Mouse (Mus musculus) forebrain, embryonic 14.5 days (tissue): ENCODE measurements around the gene Psrc1. TPM values are rescaled to one million over a fixed set of nuclear protein-coding genes. Genes with fewer than 3 reads are reported as not detected.
A peak's percentile ranks its signal among the peaks of the same experiment; 100 is the strongest.

Experiments used
- ATAC-seq: fragments of 200-750 bp; cut with Nextera tagmentation; 2 replicates; pipeline ENCODE4 v1.8.0; 2017; ENCODE audit warnings: mild to moderate bottlenecking, moderate library complexity
- DNase-seq: peaks from one replicate; pipeline ENCODE4 v3.0.0-alpha.2; 2015; ENCODE audit warnings: low spot score
- H3K27ac ChIP-seq: fragments of 300-500 bp; sonication (generic); 2 replicates; pipeline ENCODE4 v1.5.1; 2014; ENCODE audit warnings: low read depth, mild to moderate bottlenecking, control low read depth, low read length, moderate library complexity
- H3K27me3 ChIP-seq: fragments of 300-500 bp; sonication (generic); replicated peaks from 2 replicates; pipeline ENCODE4 v1.6.1; 2014; ENCODE audit warnings: low read length, control low read depth, mixed read lengths; ENCODE audit not compliant: control insufficient read depth, insufficient read depth
- H3K36me3 ChIP-seq: fragments of 300-500 bp; sonication (generic); 2 replicates; pipeline ENCODE4 v1.6.1; 2014; ENCODE audit warnings: low read length, control low read depth; ENCODE audit not compliant: control insufficient read depth, insufficient read depth
- H3K4me1 ChIP-seq: fragments of 300-500 bp; sonication (generic); 2 replicates; pipeline ENCODE4 v1.6.1; 2014; ENCODE audit warnings: antibody characterized with exemption, low read length, control low read depth; ENCODE audit not compliant: control insufficient read depth, insufficient read depth
- H3K4me2 ChIP-seq: fragments of 300-500 bp; sonication (generic); 2 replicates; pipeline ENCODE4 v1.6.1; 2014; ENCODE audit warnings: mild to moderate bottlenecking, control low read depth, low read length
- H3K4me3 ChIP-seq: fragments of 300-500 bp; sonication (generic); 2 replicates; pipeline ENCODE4 v1.5.1; 2014; ENCODE audit warnings: low read depth, low read length, control low read depth
- H3K9ac ChIP-seq: fragments of 300-500 bp; sonication (generic); 2 replicates; pipeline ENCODE4 v1.6.1; 2014; ENCODE audit warnings: mild to moderate bottlenecking, low read length, control low read depth, moderate library complexity
- H3K9me3 ChIP-seq: fragments of 300-500 bp; sonication (generic); replicated peaks from 2 replicates; pipeline ENCODE4 v1.6.1; 2016; ENCODE audit warnings: low read length, control low read depth, mixed read lengths; ENCODE audit not compliant: control insufficient read depth
- WGBS: fragments of 180-500 bp; shearing (Covaris S2); extraction: QIAGEN DNeasy Blood & Tissue Kit; methylation state at CpG from one replicate; pipeline ENCODE4 v1.1.7; 2014; 5-methylcytosine and 5-hydroxymethylcytosine counted together
- polyA plus RNA-seq: library from polyadenylated mRNA; unstranded; fragments of >200 nt; fragmentation: Nextera tagmentation; extraction: Ambion mirVana; gene quantifications from 2 replicates; pipeline ENCODE4 v1.2.1, GENCODE M21; 2014

Gene Psrc1
- polyA plus RNA-seq, 1 experiment from 2014 or later, result 42.0 TPM

DNA sequence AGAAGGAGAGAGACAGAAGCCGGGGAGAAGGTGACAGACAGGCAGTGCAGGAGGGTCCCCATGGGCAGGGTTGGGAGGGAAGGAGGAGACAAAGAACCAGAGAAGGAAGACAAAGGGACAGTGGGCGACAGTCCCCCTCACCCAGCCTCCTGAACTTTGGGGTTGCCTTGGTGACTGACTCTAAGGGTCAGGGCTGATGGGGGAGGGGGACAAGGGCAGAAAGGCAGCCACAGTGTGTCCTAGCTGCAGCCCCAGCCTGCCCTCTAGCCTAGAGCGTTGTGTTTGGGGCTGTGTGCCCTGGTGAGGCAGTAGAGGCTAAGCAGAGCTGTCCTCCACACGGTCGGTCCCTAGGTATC is 26.7 kb downstream of the Psrc1 start:
- Histone ChIP-seq H3K27me3 (no peaks in the 10 kb centered on the region), H3K27ac (peak overlapping the region; percentile 99), H3K4me2 (peak overlapping the region; percentile 88), H3K4me1 (peaks cover 48% of the 10 kb centered on the region), H3K36me3 (peaks cover 65% of the 10 kb centered on the region), H3K9me3 (peaks cover 7% of the 10 kb centered on the region), H3K9ac (peak overlapping the region; percentile 80), H3K4me3 (peak overlapping the region; percentile 38)
- DNase-seq (peak; percentile 71), ATAC-seq (peak; percentile 33)
- 5% methylated on average over 5 of the region's 5 CpGs for WGBS

DNA sequence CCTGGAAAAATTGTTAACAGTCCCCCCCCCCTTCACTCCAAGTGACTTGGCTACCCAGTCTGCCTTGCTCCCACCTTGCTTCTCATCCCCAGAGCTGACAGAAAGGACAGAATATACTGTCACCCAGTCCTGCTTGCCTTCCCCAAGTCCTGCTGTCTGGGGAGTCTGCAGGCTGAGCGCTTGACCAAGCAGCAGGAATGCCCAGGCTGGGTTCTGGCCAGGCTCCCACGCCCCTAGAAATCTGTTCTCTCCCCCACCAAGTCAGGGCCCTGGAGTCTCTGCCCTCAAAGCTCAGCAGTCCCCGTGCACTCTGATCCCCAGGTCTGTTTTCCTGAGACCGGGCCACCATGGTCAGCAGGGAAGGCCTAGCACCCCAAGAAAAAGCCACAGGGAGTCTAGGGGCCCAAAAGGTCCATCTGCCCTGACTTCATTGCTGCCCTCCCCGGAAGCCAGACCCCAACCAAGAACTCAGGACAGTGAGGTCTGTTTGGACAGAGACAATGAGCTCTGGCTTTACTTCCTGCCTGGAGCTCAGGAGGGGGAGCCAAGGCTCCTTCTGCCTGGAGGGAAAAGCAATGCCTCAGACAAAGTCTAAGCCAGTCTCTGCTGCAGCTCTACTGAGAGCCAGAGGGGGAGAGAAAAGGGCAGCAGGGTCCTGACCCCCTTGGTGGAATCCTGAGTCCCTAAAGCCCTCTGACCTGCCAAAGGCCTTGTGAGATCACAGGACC is 27.6 kb downstream of the Psrc1 start:
- DNase-seq (no peak), ATAC-seq (peak; percentile 16)
- H3K27ac ChIP-seq, result peak overlapping the region; percentile 99
- WGBS, result 14% methylated on average over 5 of the region's 5 CpGs
- H3K4me1 ChIP-seq, result peaks cover 43% of the 10 kb centered on the region
- H3K27me3 ChIP-seq, result no peaks in the 10 kb centered on the region
- H3K9ac ChIP-seq, result peak overlapping the region; percentile 80
- H3K9me3 ChIP-seq, result peaks cover 7% of the 10 kb centered on the region
- peak overlapping the region; percentile 88 for H3K4me2 ChIP-seq
- peak overlapping the region; percentile 38 for H3K4me3 ChIP-seq
- H3K36me3 ChIP-seq, result peaks cover 60% of the 10 kb centered on the region

DNA sequence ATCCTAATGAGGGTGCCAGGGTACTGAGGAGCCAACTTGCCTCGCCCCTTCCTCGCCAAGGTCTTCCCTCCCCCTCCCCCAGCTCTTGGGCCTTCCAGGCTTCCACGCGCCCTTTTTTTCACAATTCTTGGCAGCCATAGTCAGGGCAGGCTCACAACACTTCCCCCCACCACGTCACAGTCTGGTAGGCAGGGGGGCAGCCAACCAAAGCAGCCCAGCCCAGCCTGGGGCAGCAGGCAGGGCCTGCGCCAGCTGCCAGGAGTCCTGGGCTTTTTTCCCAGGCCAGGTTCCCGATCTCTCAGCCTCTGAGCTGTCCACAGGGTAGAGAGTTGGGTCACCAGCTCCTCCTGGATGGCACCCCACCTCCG is 28.1 kb downstream of the Psrc1 start:
- Histone ChIP-seq H3K4me1 (peaks cover 39% of the 10 kb centered on the region), H3K27ac (peak overlapping the region; percentile 99), H3K9me3 (peaks cover 7% of the 10 kb centered on the region), H3K36me3 (peaks cover 55% of the 10 kb centered on the region), H3K27me3 (no peaks in the 10 kb centered on the region), H3K4me3 (peak overlapping the region; percentile 38), H3K9ac (peak overlapping the region; percentile 80), H3K4me2 (peak overlapping the region; percentile 88)
- DNase-seq (peak; percentile 92), ATAC-seq (peak; percentile 68)
- WGBS, result 15% methylated on average over 8 of the region's 8 CpGs

- WGBS, result 98% methylated on average over 35 of the region's 35 CpGs
- H3K27me3 ChIP-seq, result no peaks in the 10 kb centered on the region
- no peak overlapping the region for H3K27ac ChIP-seq
- ATAC-seq (no peak), DNase-seq (no peak)
- peaks cover 39% of the 10 kb centered on the region for H3K4me1 ChIP-seq
- H3K4me2 ChIP-seq, result no peak overlapping the region
- H3K9ac ChIP-seq, result no peak overlapping the region
- H3K4me3 ChIP-seq, result no peak overlapping the region
- peaks cover 7% of the 10 kb centered on the region for H3K9me3 ChIP-seq
- peaks cover 37% of the 10 kb centered on the region for H3K36me3 ChIP-seq
Measured at GRCm38 (mm10) chr3:108413634-108414360, 30.2 kb downstream of the Psrc1 start.

DNA sequence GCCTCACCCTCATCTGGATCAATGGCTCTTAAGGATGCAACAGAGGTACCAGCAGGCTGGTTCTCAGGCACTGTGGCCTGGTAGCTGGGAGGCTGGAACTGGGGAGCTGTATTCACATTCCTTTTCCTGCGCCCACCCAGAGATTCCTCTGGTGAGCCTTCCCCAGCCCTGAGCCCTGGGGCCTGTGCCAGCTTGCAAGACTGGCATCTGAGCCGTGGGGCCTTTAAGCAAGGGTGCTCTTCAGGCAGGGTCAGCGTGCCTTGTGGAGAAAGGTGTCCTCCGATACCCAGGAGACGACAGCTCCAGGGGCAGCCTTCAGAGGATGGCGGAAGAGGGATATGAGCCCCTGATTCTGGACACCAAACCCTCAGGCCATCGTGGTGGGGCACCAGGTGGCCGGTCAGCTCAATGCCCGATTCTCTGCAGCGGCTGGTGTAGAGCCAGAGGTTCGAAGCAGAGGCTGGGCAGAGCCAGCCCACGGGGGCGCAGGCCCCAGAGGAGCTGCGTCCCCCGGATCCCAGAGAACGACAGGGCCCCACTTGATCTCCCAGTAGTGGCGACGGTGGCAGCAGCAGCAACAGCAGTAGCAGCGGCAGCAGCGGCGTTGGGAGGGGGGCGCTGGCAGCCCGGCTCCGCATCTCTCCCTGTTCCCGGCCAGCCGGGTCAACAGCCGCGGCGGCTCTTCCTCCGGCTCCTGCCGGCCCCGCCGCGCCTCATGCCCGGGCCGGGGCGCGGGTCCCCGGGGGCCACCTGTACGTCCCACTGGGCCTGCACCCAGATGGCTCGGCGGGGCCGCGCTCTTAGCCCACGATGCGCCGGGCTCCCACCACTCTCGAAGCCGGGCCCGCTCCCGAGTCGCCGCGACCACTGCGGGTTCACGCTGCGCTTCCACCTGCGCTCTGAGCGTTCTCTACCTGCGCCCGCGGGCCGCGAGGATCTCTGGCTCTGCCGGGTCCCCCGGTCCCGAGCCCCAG is 31.5 kb downstream of the Psrc1 start, which contains the start of gene Celsr2:
Gene Celsr2, minus strand, starts transcription at position 696 of the 974 bp plus-strand sequence.
- 3% methylated on average over 61 of the region's 67 CpGs for WGBS
- DNase-seq (peak; percentile 56), ATAC-seq (peak; percentile 42)
- Histone ChIP-seq H3K27me3 (no peaks in the 10 kb centered on the region), H3K27ac (peak within 1 kb of the TSS; percentile 94), H3K4me3 (peak within 1 kb of the TSS; percentile 95), H3K9me3 (peaks cover 7% of the 10 kb centered on the region), H3K9ac (peak within 1 kb of the TSS; percentile 98), H3K4me2 (peak within 1 kb of the TSS; percentile 86), H3K4me1 (peaks cover 29% of the 10 kb centered on the region), H3K36me3 (peaks cover 29% of the 10 kb centered on the region)

DNA sequence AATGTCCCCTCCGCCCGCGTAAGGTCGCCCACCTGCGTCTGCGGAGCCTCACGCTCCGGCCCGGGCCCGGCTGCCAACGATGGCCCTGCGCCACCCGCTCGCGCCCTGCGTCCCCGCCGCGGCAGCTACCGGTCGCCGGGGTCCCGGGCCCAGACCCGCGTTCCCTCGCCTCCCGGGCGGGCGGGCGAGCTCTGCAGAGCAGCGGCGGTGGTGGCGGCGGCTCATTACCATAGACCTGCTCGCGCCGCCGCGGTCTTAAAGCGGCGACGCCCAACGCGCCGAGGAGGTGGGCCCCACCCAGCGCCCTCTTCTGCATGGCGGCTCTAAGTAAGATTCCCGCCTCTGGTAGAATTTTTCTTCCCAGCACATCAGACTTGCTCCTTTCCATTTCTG is 32.2 kb downstream of the Psrc1 start:
- H3K27me3 ChIP-seq, result no peaks in the 10 kb centered on the region
- under 1% methylated on average over 47 of the region's 48 CpGs for WGBS
- H3K4me2 ChIP-seq, result peak overlapping the region; percentile 86
- H3K9me3 ChIP-seq, result peaks cover 7% of the 10 kb centered on the region
- H3K4me1 ChIP-seq, result peaks cover 23% of the 10 kb centered on the region
- H3K27ac ChIP-seq, result peak overlapping the region; percentile 94
- H3K9ac ChIP-seq, result peak overlapping the region; percentile 98
- H3K4me3 ChIP-seq, result peak overlapping the region; percentile 95
- ATAC-seq, result peak; percentile 91
- H3K36me3 ChIP-seq, result peaks cover 29% of the 10 kb centered on the region
- peak; percentile 95 for DNase-seq

- peak overlapping the region; percentile 39 for H3K4me2 ChIP-seq
- peak overlapping the region; percentile 65; the same call in 1 of the 2 replicates for H3K27ac ChIP-seq
- WGBS, result 32% methylated on average over 6 of the region's 6 CpGs
- peak overlapping the region; percentile 21 for H3K9ac ChIP-seq
- H3K36me3 ChIP-seq, result peaks cover 29% of the 10 kb centered on the region
- no peaks in the 10 kb centered on the region for H3K27me3 ChIP-seq
- DNase-seq (peak; percentile 51), ATAC-seq (0 out of 2 replicates have a peak, but pooled peaks have one; percentile 4)
- peaks cover 24% of the 10 kb centered on the region for H3K4me1 ChIP-seq
- H3K9me3 ChIP-seq, result no peaks in the 10 kb centered on the region
- no peak overlapping the region for H3K4me3 ChIP-seq
Measured at GRCm38 (mm10) chr3:108423006-108423405, 39.4 kb downstream of the Psrc1 start.
